Mouse (Mus musculus) G1E (cell line): Measurements from ENCODE around the gene Klhdc9. TPM values are rescaled to one million over a fixed set of nuclear protein-coding genes. Genes with fewer than 3 reads are reported as not detected.
A peak's percentile ranks its signal among the peaks of the same experiment; 100 is the strongest.

Experiments used
- ATAC-seq: 2 replicates; pipeline ENCODE4 v1.8.0; 2016; ENCODE audit warnings: mild to moderate bottlenecking; ENCODE audit not compliant: insufficient number of reproducible peaks, poor library complexity, low FRiP score, severe bottlenecking; ENCODE audit errors: extremely low read depth
- DNase-seq: peaks from one replicate; pipeline ENCODE4 v3.0.0; 2012; ENCODE audit warnings: low spot score
- H3K27me3 ChIP-seq: 2 replicates; pipeline ENCODE4 v1.6.1; 2012; ENCODE audit warnings: mild to moderate bottlenecking, low read length, inconsistent platforms; ENCODE audit not compliant: insufficient read depth
- H3K36me3 ChIP-seq: replicated peaks from 2 replicates; pipeline ENCODE3; 2012; ENCODE audit warnings: mild to moderate bottlenecking, inconsistent platforms
- H3K4me1 ChIP-seq: 2 replicates; pipeline ENCODE4 v1.6.1; 2012; ENCODE audit warnings: low read depth, low read length, inconsistent platforms, mixed read lengths; ENCODE audit not compliant: insufficient read depth
- H3K4me3 ChIP-seq: 2 replicates; pipeline ENCODE4 v1.5.1; 2012; ENCODE audit warnings: low read depth, mild to moderate bottlenecking, inconsistent platforms, low read length, moderate library complexity, mixed read lengths
- H3K9me3 ChIP-seq: replicated peaks from 2 replicates; pipeline ENCODE4 v1.6.1; 2012; ENCODE audit warnings: inconsistent platforms
- CTCF ChIP-seq: IDR thresholded peaks from 2 replicates; pipeline ENCODE4 v1.5.1; 2012; ENCODE audit warnings: low read depth, low read length, inconsistent platforms, mixed read lengths
- GATA1 ChIP-seq: IDR thresholded peaks from 2 replicates; pipeline ENCODE4 v1.6.1; 2012; ENCODE audit warnings: borderline replicate concordance, low read length, inconsistent platforms, mixed read lengths
- GATA2 ChIP-seq: IDR thresholded peaks from 2 replicates; pipeline ENCODE4 v1.6.1; 2012; ENCODE audit warnings: low read depth, low read length, inconsistent platforms, borderline replicate concordance
- POLR2AphosphoS5 ChIP-seq: IDR thresholded peaks from 2 replicates; pipeline ENCODE4 v1.6.1; 2012; ENCODE audit warnings: low read depth, low read length, inconsistent platforms; ENCODE audit not compliant: insufficient replicate concordance
- TAL1 ChIP-seq: conservative IDR thresholded peaks from 2 replicates; pipeline ENCODE4 v1.6.1; 2012; ENCODE audit warnings: low read depth, low read length, inconsistent platforms, mixed read lengths
- polyA plus RNA-seq: library from polyadenylated mRNA; stranded (reverse); fragments of >175 nt; gene quantifications from 2 replicates; pipeline ENCODE4 v1.2.3, GENCODE M21; 2012
- total RNA-seq, 2 experiments: library from RNA; stranded (forward) in 1 of 2; stranded (reverse) in 1 of 2; fragments of 200-1000 nt in 1 of 2; fragments of >200 nt in 1 of 2; fragmentation: Nextera tagmentation in 1 of 2; gene quantifications; 2 replicates each; pipeline ENCODE4 v1.2.3; 2014 to 2017

Gene Klhdc9
- total RNA-seq (2014; fragmentation: Nextera tagmentation) (2.6 TPM in 1 of 2 replicates, not detected in the other), total RNA-seq (2017) (0.33 and 0.64 TPM in 2 replicates), polyA plus RNA-seq (1.4 TPM in 2 replicates)

- Histone ChIP-seq H3K4me1 (peaks cover 26% of the 10 kb centered on the region), H3K9me3 (no peaks in the 10 kb centered on the region), H3K27me3 (peaks cover 4% of the 10 kb centered on the region; the same call in 1 of the 2 replicates), H3K4me3 (peak within 1 kb of the TSS; percentile 74), H3K36me3 (peaks cover 55% of the 10 kb centered on the region)
- TF ChIP-seq TAL1, result no peak
- no peak for TF ChIP-seq POLR2AphosphoS5
- no peak for TF ChIP-seq GATA2
- TF ChIP-seq GATA1, result no peak
- TF ChIP-seq CTCF, result no peak
- DNase-seq, result peak; percentile 86
- peak; percentile 87 for ATAC-seq
Observed at GRCm38 (mm10) chr1:171360656-171361055, at the start of gene Klhdc9. Klhdc9 (minus strand) TSS chr1:171360798.

- H3K27me3 ChIP-seq, result peaks cover 24% of the 10 kb centered on the region
- DNase-seq, result no peak
- no peaks in the 10 kb centered on the region for H3K9me3 ChIP-seq
- H3K4me3 ChIP-seq, result no peak overlapping the region
- ATAC-seq, result no peak
- H3K4me1 ChIP-seq, result peaks cover 26% of the 10 kb centered on the region
- no peak for TF ChIP-seq GATA1
- TF ChIP-seq TAL1, result no peak
- no peak for TF ChIP-seq POLR2AphosphoS5
- no peak for TF ChIP-seq GATA2
- TF ChIP-seq CTCF, result no peak
- peaks cover 17% of the 10 kb centered on the region for H3K36me3 ChIP-seq
Observed at GRCm38 (mm10) chr1:171410231-171410630, 49.6 kb upstream of the Klhdc9 start.

- DNase-seq, result no peak
- TF ChIP-seq GATA1, result no peak
- no peak for TF ChIP-seq CTCF
- no peak for TF ChIP-seq GATA2
- TF ChIP-seq TAL1, result no peak
- Histone ChIP-seq H3K27me3 (peaks cover 41% of the 10 kb centered on the region), H3K9me3 (no peaks in the 10 kb centered on the region), H3K36me3 (no peaks in the 10 kb centered on the region), H3K4me3 (no peak overlapping the region), H3K4me1 (0 out of 2 replicates have a peak, but pooled peaks cover 3% of the 10 kb centered on the region)
- ATAC-seq, result no peak
Observed at GRCm38 (mm10) chr1:171407263-171407662, 46.7 kb upstream of the Klhdc9 start.

- no peak overlapping the region for H3K4me3 ChIP-seq
- H3K27me3 ChIP-seq, result peaks cover 42% of the 10 kb centered on the region
- no peaks in the 10 kb centered on the region for H3K36me3 ChIP-seq
- ATAC-seq (no peak), DNase-seq (no peak)
- no peaks in the 10 kb centered on the region; the same call in 1 of the 2 replicates for H3K4me1 ChIP-seq
- TF ChIP-seq GATA1 (no peak), POLR2AphosphoS5 (no peak), CTCF (no peak), GATA2 (no peak), TAL1 (no peak)
- H3K9me3 ChIP-seq, result no peaks in the 10 kb centered on the region
Observed at GRCm38 (mm10) chr1:171402991-171403390, 42.4 kb upstream of the Klhdc9 start.

- Histone ChIP-seq H3K4me3 (no peak overlapping the region), H3K36me3 (no peaks in the 10 kb centered on the region), H3K9me3 (no peaks in the 10 kb centered on the region), H3K4me1 (peaks cover 3% of the 10 kb centered on the region; the same call in 1 of the 2 replicates), H3K27me3 (peaks cover 40% of the 10 kb centered on the region)
- DNase-seq (no peak), ATAC-seq (no peak)
- no peak for TF ChIP-seq GATA2
- no peak for TF ChIP-seq CTCF
- no peak for TF ChIP-seq POLR2AphosphoS5
- no peak for TF ChIP-seq GATA1
- no peak for TF ChIP-seq TAL1
Observed at GRCm38 (mm10) chr1:171401821-171402220, 41.2 kb upstream of the Klhdc9 start.

GRCm38 (mm10) chr1:171390101-171390500 is 29.5 kb upstream of the Klhdc9 start:
- Histone ChIP-seq H3K4me1 (peaks cover 24% of the 10 kb centered on the region), H3K36me3 (no peaks in the 10 kb centered on the region), H3K9me3 (no peaks in the 10 kb centered on the region), H3K27me3 (peaks cover 15% of the 10 kb centered on the region), H3K4me3 (peak overlapping the region; percentile 41; the same call in 1 of the 2 replicates)
- TF ChIP-seq TAL1, result no peak
- no peak for TF ChIP-seq GATA1
- no peak for TF ChIP-seq CTCF
- no peak for TF ChIP-seq POLR2AphosphoS5
- TF ChIP-seq GATA2, result no peak
- peak; percentile 93 for DNase-seq
- peak; percentile 94 for ATAC-seq
